Mouse (Mus musculus) ES-E14 (cell line): ENCODE measurements around the gene Dact1. TPM values are rescaled to one million over a fixed set of nuclear protein-coding genes. Genes with fewer than 3 reads are reported as not detected.

Source experiments
- DNase-seq: peaks from one replicate; pipeline ENCODE4 v3.0.0-alpha.2; 2013; ENCODE audit warnings: low read depth, low spot score
- H3K27ac ChIP-seq: 2 replicates; pipeline ENCODE4 v1.5.1; 2012; ENCODE audit warnings: low read depth, mild to moderate bottlenecking, low read length, moderate library complexity, mixed read lengths; ENCODE audit not compliant: poor library complexity, insufficient read depth, severe bottlenecking
- H3K36me3 ChIP-seq: 2 replicates; pipeline ENCODE4 v1.6.1; 2012; ENCODE audit warnings: mild to moderate bottlenecking, low read length, moderate library complexity, mixed read lengths; ENCODE audit not compliant: control insufficient read depth, poor library complexity, insufficient read depth, severe bottlenecking
- H3K4me1 ChIP-seq, 2 experiments: fragments of 150-350 bp in 1 of 2; sonication (generic) in 1 of 2; 2 replicates each; pipeline ENCODE4 v1.6.1; 2012; ENCODE audit warnings: low read length in 2 of 2, mild to moderate bottlenecking in 1 of 2, mixed read lengths in 1 of 2; ENCODE audit not compliant: control insufficient read depth in 2 of 2, insufficient read depth in 2 of 2, poor library complexity in 1 of 2
- H3K4me3 ChIP-seq, 2 experiments: fragments of 150-350 bp in 1 of 2; sonication (generic) in 1 of 2; 2 replicates each; pipeline ENCODE4 v1.5.1; 2012; ENCODE audit warnings: low read length in 2 of 2, low read depth in 1 of 2, mild to moderate bottlenecking in 1 of 2, mixed read lengths in 1 of 2; ENCODE audit not compliant: insufficient read depth in 1 of 2, poor library complexity in 1 of 2, severe bottlenecking in 1 of 2
- H3K9ac ChIP-seq: 2 replicates; pipeline ENCODE4 v1.6.1; 2012; ENCODE audit warnings: low read depth, mild to moderate bottlenecking, low read length, mixed read lengths; ENCODE audit not compliant: poor library complexity, insufficient read depth, severe bottlenecking
- H3K9me3 ChIP-seq: fragments of 150-350 bp; sonication (generic); 2 replicates; pipeline ENCODE4 v1.6.1; 2012; ENCODE audit warnings: low read depth, mild to moderate bottlenecking, low read length; ENCODE audit not compliant: control insufficient read depth, insufficient read depth
- CHD2 ChIP-seq: IDR thresholded peaks from 2 replicates; pipeline ENCODE4 v1.6.1; 2014; ENCODE audit warnings: mild to moderate bottlenecking, low read depth, low read length, inconsistent platforms
- HCFC1 ChIP-seq: IDR thresholded peaks from 2 replicates; pipeline ENCODE4 v1.6.1; 2012; ENCODE audit warnings: low read length, inconsistent platforms, borderline replicate concordance; ENCODE audit not compliant: insufficient read depth
- MAFK ChIP-seq: IDR thresholded peaks from 2 replicates; pipeline ENCODE4 v1.6.1; 2014; ENCODE audit warnings: mild to moderate bottlenecking, low read depth, low read length, inconsistent platforms; ENCODE audit not compliant: insufficient read depth
- ZC3H11A ChIP-seq: IDR thresholded peaks from 2 replicates; pipeline ENCODE4 v1.6.1; 2012; ENCODE audit warnings: low read depth, mild to moderate bottlenecking, inconsistent platforms, low read length, borderline replicate concordance
- ZNF384 ChIP-seq: IDR thresholded peaks from 2 replicates; pipeline ENCODE4 v1.6.1; 2012; ENCODE audit warnings: low read depth, low read length, inconsistent platforms
- in situ Hi-C, 2 experiments: fragments of 600-800 bp; cut with MboI; formaldehyde crosslinking; loops; one replicate each; pipeline ENCODE4 v1.15.1; 2025; ENCODE audit warnings: low sequenced_read_pairs in 2 of 2, inconsistent platforms in 1 of 2; ENCODE audit not compliant: unreplicated experiment in 2 of 2
- total RNA-seq: library from RNA; depleted of rRNA; stranded (reverse); fragments of 300-350 nt; gene quantifications from 2 replicates; pipeline ENCODE4 v1.2.3, GENCODE M21; 2012

Gene Dact1
- total RNA-seq, 1 experiment = 3.2 TPM

DNA sequence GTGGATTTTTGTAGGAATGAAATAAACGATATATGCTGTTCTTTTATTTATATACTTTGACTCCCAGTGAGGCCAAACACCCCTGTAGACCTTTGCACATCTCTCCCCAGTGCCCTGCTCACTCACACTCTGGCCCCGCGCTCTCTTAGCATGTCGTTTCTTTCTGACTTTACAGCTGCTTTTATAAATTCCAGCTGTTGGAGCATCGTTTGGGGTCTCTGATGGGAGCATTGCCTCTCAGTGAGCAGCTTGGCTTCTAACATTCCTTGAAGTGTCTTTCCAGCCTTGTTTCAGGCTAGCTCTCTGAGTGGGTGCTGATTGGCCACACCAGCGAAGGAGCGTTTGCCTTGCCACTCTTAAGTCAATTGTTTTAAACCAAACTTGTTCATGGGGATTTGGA, 35.8 kb downstream of the Dact1 start:
- no peaks in the 10 kb centered on the region for H3K36me3 ChIP-seq
- no peak for DNase-seq
- in situ Hi-C loops = no loop called here

DNA sequence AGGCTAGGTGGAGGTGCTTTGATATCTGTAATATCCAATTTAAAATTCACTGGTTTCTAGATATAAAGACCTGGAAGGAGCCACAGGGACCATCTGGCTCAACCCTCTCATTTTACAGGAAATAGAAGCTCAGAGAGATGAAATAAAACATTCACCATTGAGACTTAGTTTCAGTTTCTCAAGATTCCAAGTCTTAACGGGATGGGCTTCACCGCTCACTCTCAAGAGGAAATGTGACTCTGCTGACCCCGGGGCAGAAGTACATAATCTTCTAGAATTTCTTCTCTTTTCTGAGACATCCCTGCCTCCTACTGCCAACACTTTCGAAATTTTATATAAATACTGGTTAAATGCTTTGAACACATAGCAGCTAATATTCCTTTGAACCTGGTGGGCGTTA, 36.4 kb downstream of the Dact1 start:
- no peaks in the 10 kb centered on the region for H3K36me3 ChIP-seq
- no peak for DNase-seq
- H3K9ac ChIP-seq = no peak overlapping the region
- H3K4me1 ChIP-seq = peaks cover 6 to 14% of the 10 kb centered on the region in 2 experiments; a peak in 3 of 4 replicates
- no peak overlapping the region for H3K27ac ChIP-seq
- no peak overlapping the region for H3K4me3 ChIP-seq
- in situ Hi-C loops = no loop called here
- H3K9me3 ChIP-seq = no peaks in the 10 kb centered on the region
- TF ChIP-seq ZNF384 (no peak), HCFC1 (no peak), CHD2 (no peak), ZC3H11A (no peak), MAFK (no peak)

More for the DNA sequence above, 35.8 kb downstream of the Dact1 start:
- Histone ChIP-seq H3K27ac (no peak overlapping the region), H3K4me1 (peaks cover 4 to 14% of the 10 kb centered on the region in 2 experiments; a peak in 3 of 4 replicates), H3K9ac (no peak overlapping the region), H3K9me3 (no peaks in the 10 kb centered on the region), H3K4me3 (no peak overlapping the region)
- no peak for TF ChIP-seq MAFK
- no peak for TF ChIP-seq HCFC1
- no peak for TF ChIP-seq ZC3H11A
- no peak for TF ChIP-seq CHD2
- TF ChIP-seq ZNF384 = no peak

DNA sequence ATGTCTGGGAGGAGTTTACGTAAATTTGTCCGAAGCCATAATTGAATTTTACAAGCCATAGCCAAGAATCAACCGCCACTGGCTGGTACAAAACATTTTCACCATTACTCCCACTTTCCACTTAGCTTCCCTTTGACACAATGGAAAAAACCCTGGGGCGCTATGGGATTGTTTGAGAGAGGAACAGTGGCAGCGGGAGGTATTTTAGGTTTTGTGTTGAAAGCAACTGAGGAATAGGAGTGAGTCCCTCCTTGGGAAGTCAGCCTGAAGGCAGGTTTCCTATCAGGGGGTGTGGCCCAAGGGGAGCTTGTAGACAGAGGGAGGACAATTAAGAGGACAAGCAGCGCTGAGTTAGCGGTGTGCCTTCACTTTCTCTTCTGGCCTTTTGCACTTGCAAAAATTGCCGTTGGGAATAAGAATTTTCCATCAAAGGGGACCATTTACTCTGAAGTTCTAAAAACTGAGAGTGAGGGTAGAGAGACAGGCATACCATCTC, 38.8 kb downstream of the Dact1 start:
- in situ Hi-C loops = no loop called here
- TF ChIP-seq ZC3H11A (no peak), HCFC1 (no peak), CHD2 (no peak), ZNF384 (no peak), MAFK (no peak)
- Histone ChIP-seq H3K27ac (no peak overlapping the region), H3K36me3 (no peaks in the 10 kb centered on the region), H3K4me3 (no peak overlapping the region), H3K4me1 (peaks cover 5 to 16% of the 10 kb centered on the region in 2 experiments; a peak in 3 of 4 replicates), H3K9ac (no peak overlapping the region), H3K9me3 (no peaks in the 10 kb centered on the region)
- DNase-seq = peak; percentile 93

DNA sequence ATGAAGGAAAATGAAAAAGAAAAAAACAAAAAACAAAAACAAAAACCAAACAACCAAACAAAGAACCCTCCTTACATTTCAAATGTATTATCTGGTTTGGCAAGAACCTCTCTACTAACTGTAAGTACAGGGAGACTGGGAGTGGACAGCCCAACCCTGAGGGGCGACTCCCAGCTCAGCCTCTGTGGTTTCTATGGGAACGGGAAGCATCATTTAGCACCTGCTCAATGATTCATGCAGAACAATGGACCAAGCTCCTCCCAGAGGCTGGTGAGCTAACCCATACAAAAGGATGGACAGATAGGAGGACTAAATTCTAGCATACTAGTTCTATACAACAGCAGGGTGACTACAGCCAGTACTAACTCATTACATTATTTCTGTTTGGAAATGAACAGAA, 40.4 kb downstream of the Dact1 start:
- no peaks in the 10 kb centered on the region for H3K9me3 ChIP-seq
- TF ChIP-seq CHD2 (no peak), MAFK (no peak), ZNF384 (no peak), HCFC1 (no peak)
- in situ Hi-C loops = no loop called here

More for the DNA sequence above, 40.4 kb downstream of the Dact1 start:
- H3K27ac ChIP-seq = no peak overlapping the region
- DNase-seq = peak; percentile 53
- no peaks in the 10 kb centered on the region for H3K36me3 ChIP-seq
- no peak overlapping the region for H3K9ac ChIP-seq
- H3K4me1 ChIP-seq = peaks cover 5 to 16% of the 10 kb centered on the region in 2 experiments; a peak in 3 of 4 replicates
- H3K4me3 ChIP-seq = no peak overlapping the region
